Comparison of ENCODE assay signal across 35 mouse cellular contexts in genomic region chr9:119760226-119760625, GRCm38 (mm10). TPM values are rescaled to one million over a fixed set of nuclear protein-coding genes. Genes with fewer than 3 reads are reported as not detected.
DNase-seq lines count a peak whose midpoint lies in the region; ATAC-seq and TF ChIP-seq lines count a peak whose summit lies in the region.
"Had no signal": no experiment of that assay in that cellular context is flagged by ENCODE, and none has a peak within 500 bp of the region (broad histone marks: within the 10 kb centered on the region; RNA-seq: fewer than 3 reads in every experiment).

No protein-coding gene starts in this region.

- no peak for DNase-seq in kidney, postnatal 0 days (ENCODE audit: low spot score)
- no peak for DNase-seq in kidney, postnatal 36 days
- DNase-seq in testis, postnatal 14 days (ENCODE audit: low spot score) = no peak
- DNase-seq in MEL (ENCODE audit: low read depth, low spot score) = peak; percentile 11
- DNase-seq in stomach, postnatal 0 days (ENCODE audit: low spot score) = no peak
- DNase-seq in spleen, adult 12 weeks (ENCODE audit: low spot score) = no peak
- DNase-seq in embryo, embryonic 10 days (ENCODE audit: low spot score) = no peak
- DNase-seq: adrenal gland, adult 8-10 months; cerebellum, adult 8-10 months; cerebellum, postnatal 25 days; gastrocnemius, postnatal 36 days; heart, adult 18-20 months; kidney, adult 18-20 months; kidney, postnatal 4 days; layer of hippocampus, adult 9-11 months; lung, adult 2 months; retina, postnatal 1 day; right cerebral cortex, postnatal 14 days; spleen, adult 18-20 months had no signal

- H3K9ac ChIP-seq in kidney, postnatal 0 days (ENCODE audit: low read depth, low read length) = no peak overlapping the region
- H3K9ac ChIP-seq in MEL (ENCODE audit: control insufficient read depth, low read depth, low read length, poor library complexity, severe bottlenecking) = no peak overlapping the region
- H3K9ac ChIP-seq in stomach, postnatal 0 days (ENCODE audit: low read length) = no peak overlapping the region
- H3K9ac ChIP-seq: embryonic facial prominence, embryonic 12.5 days; heart, embryonic 12.5 days; hindbrain, embryonic 15.5 days; kidney, embryonic 15.5 days; limb, embryonic 12.5 days; midbrain, embryonic 15.5 days; neural tube, embryonic 15.5 days had no signal

- no peak overlapping the region for H3K4me2 ChIP-seq in kidney, postnatal 0 days (ENCODE audit: low read length)
- no peak overlapping the region for H3K4me2 ChIP-seq in stomach, postnatal 0 days (replicated peaks; ENCODE audit: low read depth)
- H3K4me2 ChIP-seq: embryonic facial prominence, embryonic 12.5 days; heart, embryonic 12.5 days; hindbrain, embryonic 15.5 days; kidney, embryonic 15.5 days; limb, embryonic 12.5 days; midbrain, embryonic 15.5 days; neural tube, embryonic 15.5 days had no signal

- no peaks in the 10 kb centered on the region for H3K79me2 ChIP-seq in MEL (ENCODE audit: control insufficient read depth, insufficient read depth, low read length, poor library complexity)

- TF ChIP-seq EP300 in MEL (IDR thresholded peaks at IDR 0.05; ENCODE audit: low read depth in 1 of 2, low read length in 2 of 2) = no peak
- TF ChIP-seq EP300 in stomach, postnatal 0 days (optimal IDR thresholded peaks at IDR 0.05) = no peak

- WGBS in kidney, postnatal 0 days = 86% methylated on average over 3 of the region's 3 CpGs
- WGBS in stomach, postnatal 0 days = 89% methylated on average over 3 of the region's 3 CpGs

- H3K4me1 ChIP-seq in kidney, postnatal 0 days (replicated peaks; ENCODE audit: insufficient read depth, low read length) = no peaks in the 10 kb centered on the region
- no peaks in the 10 kb centered on the region for H3K4me1 ChIP-seq in testis, adult 2 months (ENCODE audit: control insufficient read depth, insufficient read depth, low read length)
- no peaks in the 10 kb centered on the region for H3K4me1 ChIP-seq in MEL (ENCODE audit: control insufficient read depth in 1 of 2, insufficient read depth in 2 of 2, low read length in 2 of 2)
- no peaks in the 10 kb centered on the region for H3K4me1 ChIP-seq in stomach, postnatal 0 days (replicated peaks; ENCODE audit: control insufficient read depth, insufficient read depth)
- H3K4me1 ChIP-seq: embryonic facial prominence, embryonic 12.5 days; heart, embryonic 12.5 days; hindbrain, embryonic 15.5 days; kidney, embryonic 15.5 days; limb, embryonic 12.5 days; midbrain, embryonic 10.5 days; midbrain, embryonic 15.5 days; neural tube, embryonic 15.5 days had no signal

- H3K9me3 ChIP-seq in kidney, postnatal 0 days (replicated peaks; ENCODE audit: low read length) = no peaks in the 10 kb centered on the region
- H3K9me3 ChIP-seq in MEL (replicated peaks; ENCODE audit: insufficient read depth, low read length) = no peaks in the 10 kb centered on the region
- H3K9me3 ChIP-seq in stomach, postnatal 0 days (ENCODE audit: control insufficient read depth, low read length) = no peaks in the 10 kb centered on the region
- H3K9me3 ChIP-seq: hindbrain, embryonic 15.5 days; neural tube, embryonic 15.5 days had no signal

- no peak for TF ChIP-seq POLR2A in testis, adult 2 months (IDR thresholded peaks at IDR 0.05; ENCODE audit: control insufficient read depth, low read depth, low read length)
- no peak for TF ChIP-seq POLR2A in MEL (IDR thresholded peaks at IDR 0.05; ENCODE audit: control insufficient read depth in 1 of 2, insufficient read depth in 1 of 2, low read depth in 1 of 2, low read length in 2 of 2, poor library complexity in 1 of 2)

- H3K27me3 ChIP-seq in kidney, postnatal 0 days (ENCODE audit: insufficient read depth, low read length) = no peaks in the 10 kb centered on the region
- no peaks in the 10 kb centered on the region for H3K27me3 ChIP-seq in testis, adult 2 months (ENCODE audit: control insufficient read depth, insufficient read depth, low read length)
- no peaks in the 10 kb centered on the region for H3K27me3 ChIP-seq in MEL (ENCODE audit: control insufficient read depth in 1 of 2, insufficient read depth in 2 of 2, low read length in 2 of 2)
- no peaks in the 10 kb centered on the region for H3K27me3 ChIP-seq in stomach, postnatal 0 days (ENCODE audit: control insufficient read depth, insufficient read depth, low read length)
- H3K27me3 ChIP-seq: embryonic facial prominence, embryonic 12.5 days; heart, embryonic 12.5 days; hindbrain, embryonic 15.5 days; kidney, embryonic 15.5 days; limb, embryonic 12.5 days; midbrain, embryonic 15.5 days; neural tube, embryonic 15.5 days had no signal

- peak; percentile 8; the same call in 1 of the 2 replicates for TF ChIP-seq CTCF in kidney, postnatal 0 days (IDR thresholded peaks at IDR 0.05; ENCODE audit: low read depth)
- TF ChIP-seq CTCF in testis, adult 2 months (IDR thresholded peaks at IDR 0.05; ENCODE audit: control insufficient read depth, insufficient read depth, insufficient replicate concordance, low read depth, low read length) = peak; percentile 50; the same call in 1 of the 2 replicates
- peak; percentile 14 to 25 (median 18); a peak in 2 of 6 replicates for TF ChIP-seq CTCF in MEL (IDR thresholded peaks at IDR 0.05 in 2 of 3, conservative IDR thresholded peaks at IDR 0.05 in 1 of 3; ENCODE audit: control insufficient read depth in 1 of 3, insufficient read depth in 1 of 3, low read depth in 2 of 3, low read length in 3 of 3, poor library complexity in 1 of 3, severe bottlenecking in 1 of 3)
- 0 out of 2 replicates have a peak, but pooled peaks have one; percentile 9 for TF ChIP-seq CTCF in stomach, postnatal 0 days (IDR thresholded peaks at IDR 0.05; ENCODE audit: low read depth)

- H3K36me3 ChIP-seq in kidney, postnatal 0 days (ENCODE audit: insufficient read depth, low read length) = no peaks in the 10 kb centered on the region
- no peaks in the 10 kb centered on the region for H3K36me3 ChIP-seq in testis, adult 2 months (ENCODE audit: control insufficient read depth, insufficient read depth, low read length)
- H3K36me3 ChIP-seq in MEL (ENCODE audit: control insufficient read depth in 1 of 2, insufficient read depth in 2 of 2, low read length in 2 of 2) = no peaks in the 10 kb centered on the region
- no peaks in the 10 kb centered on the region for H3K36me3 ChIP-seq in stomach, postnatal 0 days (ENCODE audit: control insufficient read depth, insufficient read depth, low read length)
- H3K36me3 ChIP-seq: embryonic facial prominence, embryonic 12.5 days; G1E; heart, embryonic 12.5 days; hindbrain, embryonic 15.5 days; kidney, embryonic 15.5 days; limb, embryonic 12.5 days; midbrain, embryonic 10.5 days; midbrain, embryonic 15.5 days; neural tube, embryonic 15.5 days had no signal

- no peak for ATAC-seq in kidney, postnatal 0 days (replicated peaks; ENCODE audit: low FRiP score, low read depth)
- ATAC-seq in stomach, postnatal 0 days (ENCODE audit: low FRiP score, low TSS enrichment) = no peak
- ATAC-seq: forebrain, embryonic 14.5 days; midbrain, embryonic 15.5 days had no signal

- H3K4me3 ChIP-seq in kidney, postnatal 0 days (replicated peaks; ENCODE audit: low read depth, low read length) = no peak overlapping the region
- no peak overlapping the region for H3K4me3 ChIP-seq in testis, adult 2 months (ENCODE audit: control insufficient read depth, low read depth, low read length)
- no peak overlapping the region for H3K4me3 ChIP-seq in MEL (ENCODE audit: control insufficient read depth in 1 of 2, insufficient read depth in 1 of 2, low read depth in 2 of 2, low read length in 2 of 2)
- H3K4me3 ChIP-seq in stomach, postnatal 0 days (ENCODE audit: low read depth, low read length) = no peak overlapping the region
- H3K4me3 ChIP-seq: embryonic facial prominence, embryonic 12.5 days; heart, embryonic 12.5 days; hindbrain, embryonic 15.5 days; kidney, embryonic 15.5 days; limb, embryonic 12.5 days; midbrain, embryonic 10.5 days; midbrain, embryonic 15.5 days; neural tube, embryonic 15.5 days had no signal

- TF ChIP-seq RAD21 in MEL (IDR thresholded peaks at IDR 0.05; ENCODE audit: low read depth, low read length) = peak; percentile 14

- no peak overlapping the region for H3K27ac ChIP-seq in kidney, postnatal 0 days
- H3K27ac ChIP-seq in testis, adult 2 months (ENCODE audit: control insufficient read depth, insufficient read depth, low read depth, low read length) = no peak overlapping the region
- H3K27ac ChIP-seq in MEL (ENCODE audit: control insufficient read depth, low read depth, low read length) = no peak overlapping the region
- no peak overlapping the region for H3K27ac ChIP-seq in stomach, postnatal 0 days (replicated peaks)
- H3K27ac ChIP-seq: embryonic facial prominence, embryonic 12.5 days; hindbrain, embryonic 15.5 days; kidney, embryonic 15.5 days; limb, embryonic 12.5 days; midbrain, embryonic 10.5 days; midbrain, embryonic 15.5 days; neural tube, embryonic 15.5 days had no signal

TF ChIP-seq in MEL, 35 proteins besides CTCF, POLR2A, EP300 and RAD21 (continues in another document):
- TF ChIP-seq E2F4 (IDR thresholded peaks at IDR 0.05; ENCODE audit: borderline replicate concordance, low read depth, low read length) (no peak), NRF1 (IDR thresholded peaks at IDR 0.05; ENCODE audit: insufficient read depth, low read depth, low read length, poor library complexity, severe bottlenecking) (no peak), NELFE (IDR thresholded peaks at IDR 0.05; ENCODE audit: low read depth, low read length) (no peak), JUND (IDR thresholded peaks at IDR 0.05; ENCODE audit: low read depth, low read length) (no peak), ETS1 (IDR thresholded peaks at IDR 0.05; ENCODE audit: low read depth, low read length) (no peak), TCF12 (IDR thresholded peaks at IDR 0.05; ENCODE audit: low read depth, low read length) (no peak), UBTF (IDR thresholded peaks at IDR 0.05; ENCODE audit: borderline replicate concordance, insufficient read depth, low read depth, low read length) (no peak), ELF1 (IDR thresholded peaks at IDR 0.05; ENCODE audit: low read depth, low read length) (no peak), RCOR1 (IDR thresholded peaks at IDR 0.05; ENCODE audit: low read depth, low read length) (no peak), USF2 (IDR thresholded peaks at IDR 0.05; ENCODE audit: borderline replicate concordance in 1 of 2, insufficient read depth in 1 of 2, low read depth in 1 of 2, low read length in 2 of 2) (no peak), TAL1 (IDR thresholded peaks at IDR 0.05; ENCODE audit: low read length) (no peak), SMC3 (IDR thresholded peaks at IDR 0.05; ENCODE audit: low read depth, low read length) (no peak), ZC3H11A (IDR thresholded peaks at IDR 0.05; ENCODE audit: low read depth, low read length) (no peak), GABPA (IDR thresholded peaks at IDR 0.05; ENCODE audit: low read depth, low read length) (no peak)

RNA-seq across cellular contexts. Expression of gene Scn10a, which starts 41.1 kb away (rescaled TPM):
- not detected in 2 replicates for polyA plus RNA-seq in kidney, postnatal 0 days (2015; fragmentation: Nextera tagmentation; extraction: Ambion mirVana)
- 0.68 and 0.91 TPM in 2 replicates for polyA plus RNA-seq in testis, adult 2 months (2012; rRNA removed)
- total RNA-seq in MEL (2012; rRNA removed) = 0.27 and 0.42 TPM in 2 replicates
- 1 to 10 TPM in 1 of 2 experiments, not detected in 1; 2.9 TPM for polyA plus RNA-seq in MEL (2012; ENCODE audit: insufficient read depth in 1 of 2, insufficient read length in 2 of 2, low read depth in 1 of 2, low replicate concordance in 2 of 2, missing spikeins in 1 of 2)
- polyA plus RNA-seq in stomach, postnatal 0 days (2015; fragmentation: Nextera tagmentation; extraction: Ambion mirVana) = 0.07 TPM in 1 of 2 replicates, not detected in the other
- total RNA-seq: adrenal gland, adult 8-10 months; gastrocnemius, postnatal 36 days; hematopoietic stem cell, adult 5-6 weeks; liver, adult 2 months; megakaryocyte progenitor cell, adult 5-6 weeks had no signal
- polyA plus RNA-seq: G1E; intestine, embryonic 14.5 days; kidney, embryonic 15.5 days; liver, adult 2 months; midbrain, embryonic 15.5 days; stomach, embryonic 16.5 days had no signal
